Mouse (Mus musculus): ENCODE results near the gene Nptx1. TPM values are rescaled to one million over a fixed set of nuclear protein-coding genes. Genes with fewer than 3 reads are reported as not detected.

Nptx1 gene
- polyA plus RNA-seq, 1 experiment from 2014 or later = 0.72 TPM

Other genes with a start within 250 kb of the Nptx1 start
- 313 and 316 TPM in 2 replicates for gene Eif4a3, start 247.7 kb downstream of the Nptx1 start, polyA plus RNA-seq (2014; fragmentation: Nextera tagmentation; extraction: Ambion mirVana)
- gene Card14, start 240.0 kb downstream of the Nptx1 start, polyA plus RNA-seq (2014; fragmentation: Nextera tagmentation; extraction: Ambion mirVana) = 0.14 and 0.38 TPM in 2 replicates
- gene Sgsh, start 192.2 kb downstream of the Nptx1 start, polyA plus RNA-seq (2014; fragmentation: Nextera tagmentation; extraction: Ambion mirVana) = 6.1 and 6.5 TPM in 2 replicates
- 9.4 and 10.2 TPM in 2 replicates for gene Slc26a11, start 192.2 kb downstream of the Nptx1 start, polyA plus RNA-seq (2014; fragmentation: Nextera tagmentation; extraction: Ambion mirVana)
- gene Rnf213, start 154.7 kb downstream of the Nptx1 start, polyA plus RNA-seq (2014; fragmentation: Nextera tagmentation; extraction: Ambion mirVana) = 10.4 and 11.0 TPM in 2 replicates
- gene Endov, start 56.4 kb downstream of the Nptx1 start, polyA plus RNA-seq (2014; fragmentation: Nextera tagmentation; extraction: Ambion mirVana) = 8.9 and 9.2 TPM in 2 replicates
- gene Rptor, start 55.2 kb upstream of the Nptx1 start, polyA plus RNA-seq (2014; fragmentation: Nextera tagmentation; extraction: Ambion mirVana) = 9.7 and 9.8 TPM in 2 replicates